Mouse (Mus musculus): ENCODE data around the gene Rpl35a.
"Not testable (repeated sequence)": the region's sequence is repeated elsewhere in the genome, so short reads cannot be mapped to it uniquely, and the experiment has no call there.

Rpl35a gene

GRCm38 (mm10) chr16:33055655-33056054 lies 598 bp upstream of the Rpl35a start:
- no peak for DNase-seq (ENCODE audit: low spot score)

- no peak for DNase-seq (ENCODE audit: low spot score)
Observed at GRCm38 (mm10) chr16:33056786-33057185, 533 bp downstream of the Rpl35a start.

GRCm38 (mm10) chr16:33058033-33058432 lies 1.8 kb downstream of the Rpl35a start:
- no peak for DNase-seq (ENCODE audit: low spot score)

- DNase-seq (ENCODE audit: low spot score): not testable (repeated sequence)
Observed at GRCm38 (mm10) chr16:33058656-33059055, 2.4 kb downstream of the Rpl35a start.

- no peak for DNase-seq (ENCODE audit: low spot score)
Observed at GRCm38 (mm10) chr16:33059471-33059870, 3.2 kb downstream of the Rpl35a start.

- DNase-seq (ENCODE audit: low spot score): no peak
Observed at GRCm38 (mm10) chr16:33060926-33061325, 4.7 kb downstream of the Rpl35a start.

- no peak for DNase-seq (ENCODE audit: low spot score)
Observed at GRCm38 (mm10) chr16:33061400-33061799, 5.1 kb downstream of the Rpl35a start.

- DNase-seq (ENCODE audit: low spot score): peak; percentile 89
Observed at GRCm38 (mm10) chr16:33062024-33062681, 5.9 kb downstream of the Rpl35a start, which contains the start of gene Lmln. Gene Lmln, plus strand, starts transcription at chr16:33062521.

- DNase-seq (ENCODE audit: low spot score): peak; percentile 81
Observed at GRCm38 (mm10) chr16:33062682-33063131, 6.5 kb downstream of the Rpl35a start.

- DNase-seq (ENCODE audit: low spot score): no peak
Observed at GRCm38 (mm10) chr16:33063267-33063666, 7.0 kb downstream of the Rpl35a start.

GRCm38 (mm10) chr16:33064636-33065035 lies 8.4 kb downstream of the Rpl35a start:
- no peak for DNase-seq (ENCODE audit: low spot score)

GRCm38 (mm10) chr16:33070928-33071327 lies 14.7 kb downstream of the Rpl35a start:
- DNase-seq (ENCODE audit: low spot score): no peak

- DNase-seq (ENCODE audit: low spot score): no peak
Observed at GRCm38 (mm10) chr16:33072871-33073557, 16.8 kb downstream of the Rpl35a start.

GRCm38 (mm10) chr16:33074967-33075366 lies 18.7 kb downstream of the Rpl35a start:
- no peak for DNase-seq (ENCODE audit: low spot score)

GRCm38 (mm10) chr16:33076078-33076477 lies 19.8 kb downstream of the Rpl35a start:
- DNase-seq (ENCODE audit: low spot score): no peak

GRCm38 (mm10) chr16:33077069-33077627 lies 20.9 kb downstream of the Rpl35a start:
- no peak for DNase-seq (ENCODE audit: low spot score)

- DNase-seq (ENCODE audit: low spot score): no peak
Observed at GRCm38 (mm10) chr16:33080063-33080462, 23.8 kb downstream of the Rpl35a start.

GRCm38 (mm10) chr16:33082951-33083350 lies 26.7 kb downstream of the Rpl35a start:
- no peak for DNase-seq (ENCODE audit: low spot score)

GRCm38 (mm10) chr16:33083996-33084395 lies 27.7 kb downstream of the Rpl35a start:
- DNase-seq (ENCODE audit: low spot score): no peak

- DNase-seq (ENCODE audit: low spot score): no peak
Observed at GRCm38 (mm10) chr16:33085666-33086065, 29.4 kb downstream of the Rpl35a start.

Data from layer of hippocampus, adult 11-12 months (tissue).